Mouse (Mus musculus): ENCODE data around the gene Mrpl44.

Gene Mrpl44

DNA sequence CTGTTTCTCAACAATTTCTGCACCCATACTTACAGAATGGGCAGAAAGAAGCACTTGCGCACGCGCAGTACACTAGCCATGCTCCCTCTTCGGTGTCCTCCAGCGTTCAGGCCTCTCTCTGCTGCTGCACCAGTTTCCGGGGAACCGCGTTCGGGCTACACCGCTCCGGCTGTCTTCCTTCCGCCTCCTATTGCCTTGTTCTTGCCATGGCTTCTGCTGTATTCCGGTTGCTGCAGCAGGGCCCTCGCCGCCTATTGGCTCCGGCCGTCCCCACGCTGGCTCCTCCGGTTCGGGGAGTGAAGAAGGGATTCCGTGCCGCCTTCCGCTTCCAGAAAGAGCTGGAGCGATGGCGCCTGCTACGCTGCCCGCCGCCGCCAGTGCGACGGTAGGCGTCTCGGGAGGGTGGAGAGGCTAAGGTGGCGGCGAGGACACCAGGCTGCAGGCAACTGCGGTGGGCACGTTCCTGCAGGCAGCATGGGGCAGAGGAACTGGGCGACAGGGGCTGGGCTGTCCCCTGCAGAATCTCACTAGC, at the start of gene Mrpl44, which contains the start of gene Wdfy1:
Gene Mrpl44 (plus strand): TSS at position 92 of the 532 bp plus-strand sequence.
Gene Wdfy1 (minus strand): TSS at position 217 of the 532 bp plus-strand sequence.
- DNase-seq (ENCODE audit: low read depth) = peak; percentile 97

DNA sequence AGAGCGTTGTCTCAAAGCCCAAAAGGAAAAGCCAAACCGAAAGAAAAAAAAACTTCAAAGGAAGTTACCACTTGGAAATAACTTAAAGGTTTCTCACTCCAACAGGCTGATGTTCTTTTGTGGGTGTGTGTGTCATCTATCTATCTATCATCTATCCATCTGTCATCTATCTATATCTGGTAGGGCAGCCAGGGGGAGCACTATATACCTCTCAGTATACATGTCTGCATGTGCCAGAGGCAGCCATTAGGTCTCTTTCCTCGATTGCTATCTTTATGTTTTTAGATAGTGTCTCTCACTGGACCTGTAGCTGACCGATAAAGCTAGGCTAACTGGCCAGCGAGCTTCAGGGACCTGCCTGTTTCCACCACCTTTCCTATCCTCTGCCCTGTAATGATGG, 41.0 kb upstream of the Mrpl44 start:
- no peak for DNase-seq (ENCODE audit: low read depth)

DNA sequence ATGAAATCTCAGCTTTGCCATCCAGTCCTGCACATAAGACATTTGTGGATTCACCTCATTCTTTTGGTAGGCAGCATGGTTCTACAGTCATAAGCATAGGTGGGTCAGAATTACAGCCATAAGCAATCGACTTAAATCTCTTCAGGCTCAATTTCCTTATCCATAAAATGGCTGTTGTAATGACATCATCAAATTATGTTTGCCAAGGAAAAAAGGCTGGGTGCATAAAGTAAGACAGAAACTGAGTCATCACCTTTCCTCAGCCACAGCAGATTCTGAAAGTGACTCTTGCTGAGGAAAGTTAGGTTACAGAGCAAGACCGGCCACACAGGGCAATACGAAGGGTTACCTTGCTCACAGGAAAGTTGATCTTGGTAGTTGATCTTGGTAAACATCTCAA, 39.4 kb upstream of the Mrpl44 start:
- DNase-seq (ENCODE audit: low read depth) = no peak

DNA sequence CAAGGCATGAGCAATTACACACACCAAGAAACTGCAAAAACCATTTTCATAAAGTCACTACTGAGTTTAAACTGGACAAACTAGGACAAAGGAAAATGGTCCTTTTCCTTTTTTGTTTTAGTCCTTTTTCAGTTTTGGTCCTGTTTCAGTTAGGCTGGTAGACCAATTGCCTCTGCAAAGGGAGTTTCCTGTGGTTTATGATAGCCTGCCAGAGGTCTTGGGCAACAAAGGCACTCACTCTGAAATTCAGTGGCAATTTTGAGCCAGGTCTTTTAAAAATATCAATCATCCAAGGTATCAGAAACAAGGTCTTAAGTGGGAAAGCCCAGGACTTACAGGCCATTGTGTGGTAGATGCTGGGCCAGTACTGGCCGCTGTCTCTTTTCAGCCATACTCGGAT, 36.1 kb upstream of the Mrpl44 start:
- no peak for DNase-seq (ENCODE audit: low read depth)

DNA sequence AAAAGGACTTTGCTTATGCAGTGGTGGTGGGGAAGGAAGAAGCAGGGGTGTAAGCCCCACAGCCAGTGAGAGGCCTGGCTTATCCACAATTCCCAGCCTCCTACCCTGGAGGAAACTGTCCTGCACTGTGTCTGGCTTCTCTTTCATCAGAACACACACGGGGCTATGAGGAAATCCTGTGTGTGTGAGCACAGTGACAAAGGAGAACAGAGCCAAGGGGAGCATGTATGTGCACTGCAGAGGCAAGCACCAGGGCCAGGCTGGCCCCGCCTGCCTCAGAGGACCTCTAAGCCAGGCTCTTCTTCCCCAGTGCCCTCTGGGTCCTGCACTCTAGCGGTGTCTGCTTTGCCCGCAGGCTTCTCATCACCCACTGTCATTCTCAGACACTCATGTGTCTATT, 34.8 kb upstream of the Mrpl44 start:
- no peak for DNase-seq (ENCODE audit: low read depth)

DNA sequence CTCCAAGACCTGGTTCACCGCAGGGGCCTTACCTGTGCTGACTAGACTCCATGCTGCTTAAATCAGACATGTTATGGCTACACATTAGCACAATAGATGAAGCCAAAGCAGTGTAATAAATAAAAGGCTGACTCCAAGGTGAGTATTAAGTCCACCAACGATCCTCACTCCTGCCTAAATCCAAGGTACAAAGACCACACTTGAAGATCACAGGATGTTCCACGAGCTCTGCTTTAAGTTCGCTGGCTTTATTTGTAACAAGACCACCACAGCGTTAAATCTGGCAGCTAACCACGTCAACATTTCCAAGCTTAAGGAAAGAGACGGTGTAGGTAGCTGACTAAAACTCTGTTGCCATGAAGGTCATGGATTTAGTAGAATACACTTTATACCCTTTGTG, 32.9 kb upstream of the Mrpl44 start:
- no peak for DNase-seq (ENCODE audit: low read depth)

DNA sequence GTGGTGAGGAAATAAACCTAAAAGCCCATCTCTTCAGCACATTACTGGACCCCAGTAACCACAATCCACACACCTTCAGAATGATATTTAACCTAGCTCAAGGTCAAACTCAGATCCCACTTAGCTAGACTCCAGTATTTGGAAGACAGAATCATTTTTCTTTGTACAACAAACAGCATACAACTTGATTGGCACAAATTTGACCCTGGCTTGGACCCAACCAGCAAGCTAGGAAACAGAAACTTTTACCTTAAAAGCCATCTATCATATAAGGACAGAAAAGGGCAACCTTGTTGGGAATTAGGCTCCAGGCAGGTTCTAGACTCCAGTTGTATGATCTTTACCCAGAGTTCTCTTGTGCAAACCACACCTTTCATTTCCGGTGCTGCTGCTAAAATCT, 32.4 kb upstream of the Mrpl44 start:
- DNase-seq (ENCODE audit: low read depth) = no peak

DNA sequence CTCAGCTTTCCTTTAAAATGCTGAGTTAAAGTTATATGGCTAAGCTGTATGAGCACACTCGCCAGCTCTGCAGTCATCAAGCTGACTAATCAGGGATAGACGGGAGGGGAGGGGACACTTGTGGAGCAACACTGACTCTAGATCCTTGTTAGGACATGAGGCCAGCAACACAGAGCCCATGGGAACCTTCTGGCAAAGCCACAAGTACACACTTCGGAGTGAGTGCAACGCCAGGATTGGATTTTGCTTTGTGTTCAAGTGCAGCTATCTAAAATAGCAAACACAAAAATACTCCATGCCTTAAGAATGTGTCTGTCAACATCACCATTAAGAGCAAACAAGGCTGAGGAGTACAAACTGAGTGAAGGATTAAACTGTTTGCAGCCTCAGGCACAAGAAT, 29.8 kb upstream of the Mrpl44 start:
- DNase-seq (ENCODE audit: low read depth) = no peak

DNA sequence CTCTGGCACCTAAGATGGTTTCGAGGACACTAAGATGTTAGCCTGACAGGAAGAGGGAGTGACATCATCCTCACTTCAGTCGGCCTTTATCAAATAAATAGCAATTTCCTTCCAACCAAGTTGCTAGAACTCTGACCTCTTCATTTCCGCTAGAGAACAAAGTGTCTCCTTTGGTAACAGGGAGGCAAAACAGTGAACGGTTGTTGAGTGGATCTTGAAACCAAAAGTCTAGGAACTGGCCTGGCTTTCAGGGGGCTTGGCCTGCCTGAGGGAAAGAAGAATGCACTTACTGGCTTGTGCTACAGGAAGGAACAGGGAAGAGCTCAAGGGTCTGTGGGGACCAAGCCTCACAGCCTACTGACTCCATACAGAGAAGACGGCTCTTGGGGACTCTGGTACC, 24.6 kb upstream of the Mrpl44 start:
- DNase-seq (ENCODE audit: low read depth) = peak; percentile 44

DNA sequence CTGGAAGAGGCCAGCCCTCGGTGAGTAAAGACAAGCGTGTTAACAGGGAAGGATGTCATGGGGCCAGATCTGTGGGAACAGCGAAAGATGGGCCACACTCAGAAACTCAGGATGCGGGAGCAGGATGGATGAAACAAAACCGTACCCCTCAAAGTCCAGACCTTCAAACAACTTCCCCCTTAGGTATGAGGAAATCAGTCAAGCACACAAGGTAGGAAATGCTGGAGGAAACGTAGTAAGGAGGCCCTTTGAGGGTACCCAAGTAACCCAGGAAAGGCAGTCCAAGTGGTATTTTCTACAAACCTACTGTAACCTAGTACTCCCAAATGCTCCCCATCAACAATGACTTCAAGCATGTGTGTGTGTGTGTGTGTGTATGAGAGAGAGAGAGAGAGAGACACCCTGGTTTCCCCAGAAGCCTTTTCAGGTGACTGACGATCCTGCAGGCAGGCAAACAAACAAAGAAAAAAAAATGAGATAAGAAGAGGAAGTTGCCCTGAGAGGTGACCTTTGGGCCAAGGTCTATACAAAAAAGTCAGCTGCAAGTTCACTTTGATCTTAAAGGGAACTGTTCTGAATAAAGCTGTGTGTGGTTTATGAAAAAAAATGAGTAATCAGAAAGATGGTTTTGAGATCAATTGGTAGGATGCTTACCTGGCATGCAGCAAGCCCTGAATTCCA, 23.7 kb upstream of the Mrpl44 start:
- peak; percentile 48 for DNase-seq (ENCODE audit: low read depth)

DNA sequence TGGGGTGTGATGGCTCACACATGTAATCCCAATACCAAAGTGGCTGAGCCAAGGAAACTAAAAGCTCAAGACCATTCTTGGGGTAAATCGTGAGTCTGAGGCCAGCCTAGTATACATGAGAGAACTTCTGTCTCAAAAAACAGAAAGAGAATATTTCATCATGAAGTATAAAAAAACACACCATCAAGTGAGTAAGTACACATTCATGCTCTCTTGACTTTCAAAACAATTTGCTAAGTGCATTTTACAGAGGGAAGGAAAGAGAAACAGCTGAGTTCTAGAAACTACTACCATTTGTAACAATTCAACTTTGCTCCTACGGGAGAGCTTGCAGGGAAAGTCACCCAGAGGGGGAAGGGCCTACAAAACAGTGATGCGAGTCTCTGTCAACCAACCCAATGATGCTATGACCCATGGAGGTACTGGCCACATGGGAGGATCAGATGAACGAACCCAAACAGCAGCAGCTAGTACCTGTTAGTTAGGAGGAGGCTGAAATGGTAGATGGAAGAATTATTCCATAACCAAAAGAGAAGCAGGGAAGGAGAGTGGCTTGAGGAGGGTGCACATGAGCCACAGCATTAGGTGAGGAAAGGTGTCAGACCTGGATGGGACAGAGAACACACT, 23.0 kb upstream of the Mrpl44 start:
- DNase-seq (ENCODE audit: low read depth) = no peak

DNA sequence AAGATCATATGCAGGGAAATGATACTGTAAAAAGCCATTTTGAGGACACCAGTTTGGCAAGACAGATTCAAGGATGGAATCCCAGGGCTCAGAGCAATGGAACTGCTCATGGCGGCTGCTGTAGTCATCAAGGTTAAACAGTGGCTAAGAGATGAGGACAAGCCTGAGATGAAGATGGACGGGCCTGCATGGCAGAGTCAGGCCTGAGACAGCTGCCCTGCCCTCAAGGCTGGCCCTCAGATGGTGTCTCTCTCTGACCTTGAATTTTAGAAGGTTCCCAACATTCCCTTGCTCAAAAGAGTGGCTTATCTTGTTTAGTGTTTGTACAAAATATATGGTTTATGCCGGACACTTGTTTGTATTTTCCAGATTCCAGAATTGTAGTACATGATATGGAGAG, 22.4 kb upstream of the Mrpl44 start:
- DNase-seq (ENCODE audit: low read depth) = no peak

DNA sequence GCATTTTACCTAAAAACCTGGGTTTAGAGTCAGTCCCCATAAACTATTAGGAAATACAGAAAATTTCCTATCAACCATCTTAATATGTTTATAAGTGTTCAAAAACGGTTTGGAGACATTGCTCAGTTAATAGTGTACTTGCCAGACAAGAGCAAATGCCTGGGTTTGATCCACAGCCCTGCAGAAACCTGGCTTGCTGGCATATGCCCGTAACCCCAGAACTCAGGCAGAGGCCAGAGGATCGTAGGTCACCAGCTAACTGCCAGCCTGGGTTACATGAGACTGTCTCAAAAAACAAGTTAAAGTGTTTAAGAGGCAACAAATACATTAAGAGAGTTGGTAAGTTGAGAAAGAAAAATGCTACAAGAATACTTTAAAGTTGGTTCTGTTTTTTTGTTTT, 20.9 kb upstream of the Mrpl44 start:
- DNase-seq (ENCODE audit: low read depth) = no peak

DNA sequence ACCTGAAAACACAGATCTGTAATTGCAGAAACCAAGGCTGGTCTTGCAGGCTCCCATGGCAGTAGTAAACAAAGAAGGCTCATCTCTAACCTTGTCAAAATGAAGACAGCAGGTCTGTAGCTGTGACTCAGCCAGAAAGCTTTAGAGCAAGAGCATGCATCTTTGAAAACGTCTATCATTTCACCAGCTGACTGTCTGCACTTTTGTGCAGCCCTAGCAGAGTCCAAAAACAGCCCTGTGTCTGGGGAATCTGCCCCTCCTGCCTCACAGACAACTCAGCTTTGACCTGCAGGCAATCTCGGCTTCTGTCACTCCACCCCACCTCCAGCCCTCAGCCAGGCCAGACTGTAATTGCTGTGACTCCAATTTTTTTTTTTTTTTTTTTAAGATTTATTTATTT, 20.4 kb upstream of the Mrpl44 start:
- DNase-seq (ENCODE audit: low read depth) = no peak

DNA sequence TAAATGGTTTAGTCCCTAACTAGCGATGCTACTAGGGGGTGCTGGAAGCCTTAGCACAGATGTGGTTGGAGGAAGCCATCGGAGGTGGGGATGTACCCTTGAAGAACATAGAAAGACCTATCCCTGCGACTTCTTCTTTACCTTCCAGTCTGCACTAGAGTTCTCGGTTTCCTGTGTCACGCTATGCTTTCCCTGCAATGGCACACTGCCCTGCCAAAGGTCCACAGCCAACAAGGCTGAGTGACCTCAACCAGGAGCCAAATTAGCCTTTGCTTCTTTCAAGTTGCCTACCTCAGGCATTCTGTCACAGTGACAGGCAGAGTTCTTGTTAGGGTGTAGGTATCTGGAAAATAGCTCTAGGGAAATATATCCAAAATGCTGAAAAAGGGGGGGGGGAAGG, 19.4 kb upstream of the Mrpl44 start:
- no peak for DNase-seq (ENCODE audit: low read depth)

DNA sequence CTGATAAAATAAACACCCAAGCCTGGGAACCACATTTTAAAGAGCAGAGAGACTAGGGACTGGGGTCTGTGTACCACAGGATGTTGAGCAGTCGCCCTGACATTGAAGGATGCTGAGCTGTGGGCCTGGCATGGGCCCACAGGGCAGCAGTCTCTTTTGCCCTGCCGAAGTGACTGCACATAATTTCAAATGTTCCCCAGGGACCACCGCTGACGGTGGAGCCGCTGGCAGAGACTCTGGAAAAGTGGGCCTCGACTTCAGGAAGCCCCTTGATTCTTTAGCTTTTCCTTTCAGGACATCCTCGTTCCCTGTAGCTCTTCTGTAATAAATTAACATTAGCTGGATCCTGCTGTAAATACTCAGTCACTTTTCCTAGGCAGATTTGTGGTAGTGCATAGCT, 18.7 kb upstream of the Mrpl44 start:
- DNase-seq (ENCODE audit: low read depth) = no peak

DNA sequence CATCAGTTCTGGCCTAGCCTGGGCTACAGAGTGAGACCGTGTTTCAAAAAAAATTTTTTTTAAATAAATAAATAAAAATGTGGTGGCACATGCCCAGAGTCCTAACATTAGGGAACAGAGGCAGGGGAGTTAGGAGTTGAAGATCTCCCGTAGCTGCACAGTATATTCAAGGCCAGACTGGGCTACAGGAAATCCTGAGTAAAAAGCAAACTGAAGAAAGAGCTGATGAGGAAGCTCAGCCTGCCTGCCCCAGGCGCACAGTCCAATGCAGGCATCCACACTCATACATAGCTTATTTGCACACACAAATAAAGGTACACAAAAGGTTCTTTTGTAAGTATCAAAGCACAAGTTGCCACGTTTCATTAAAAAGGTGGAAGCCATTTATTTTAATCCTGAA, 18.2 kb upstream of the Mrpl44 start:
- no peak for DNase-seq (ENCODE audit: low read depth)

DNA sequence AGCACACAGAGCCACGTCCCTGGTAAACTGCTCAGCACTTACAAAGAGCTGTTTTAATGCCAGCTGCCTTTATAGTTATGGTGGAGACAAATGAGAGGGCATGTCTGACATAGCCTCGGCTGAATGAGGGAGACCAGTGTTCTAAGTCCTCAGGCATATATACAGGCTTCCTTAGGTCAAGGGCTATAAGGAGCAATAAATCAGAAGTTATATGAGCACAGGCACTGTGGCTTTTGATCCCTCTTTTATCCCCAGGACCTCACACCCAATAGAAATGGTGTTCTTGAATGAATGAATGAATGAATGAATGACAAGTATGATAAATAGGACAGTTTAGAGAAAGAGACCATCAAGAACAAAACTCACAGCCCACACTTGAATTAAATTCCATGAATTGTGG, 16.8 kb upstream of the Mrpl44 start:
- DNase-seq (ENCODE audit: low read depth) = no peak

DNA sequence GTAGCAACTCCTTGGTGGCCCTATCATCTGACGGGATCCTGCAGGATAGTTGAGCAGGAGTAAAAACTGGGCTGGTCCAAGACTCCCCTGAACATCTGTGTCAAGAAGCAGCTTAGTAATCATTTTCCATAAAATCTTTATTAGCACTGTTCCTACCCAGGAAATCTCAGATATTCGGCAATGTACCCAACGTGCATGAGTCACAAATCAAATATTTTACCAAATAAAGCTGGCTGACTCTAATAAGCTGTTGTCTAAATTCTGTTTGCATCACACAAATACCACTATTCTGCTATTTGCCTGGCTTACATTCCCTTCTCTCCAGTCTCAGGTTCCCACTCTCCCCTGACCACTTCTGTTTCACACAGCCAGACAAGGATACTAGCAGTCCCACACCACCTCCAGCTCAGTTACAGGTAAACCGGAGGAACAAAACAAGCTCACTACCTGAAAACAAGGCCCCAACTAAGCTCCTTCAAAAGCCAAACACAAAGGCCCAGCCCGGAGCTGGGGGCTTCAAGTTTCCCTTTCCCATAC, 16.3 kb upstream of the Mrpl44 start:
- DNase-seq (ENCODE audit: low read depth) = no peak

DNA sequence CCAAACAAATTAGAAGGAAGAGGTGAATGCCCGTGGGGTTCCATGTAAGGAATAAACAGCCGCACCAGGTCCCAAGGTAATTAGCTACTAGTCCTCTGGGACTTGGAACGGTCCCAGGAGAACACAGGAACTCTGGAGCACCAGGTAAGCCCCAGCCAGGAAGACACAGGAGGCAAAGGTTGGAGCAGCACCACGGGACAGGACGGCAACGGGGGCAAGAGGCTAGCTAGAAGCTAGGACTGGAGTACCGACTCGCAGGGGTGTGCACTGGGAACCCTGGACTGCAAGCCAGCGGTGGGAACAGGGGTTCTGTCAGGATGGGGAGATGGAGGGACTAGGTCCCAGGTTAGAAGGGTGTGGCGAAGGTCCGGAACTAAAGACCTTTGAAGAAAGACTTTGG, 15.2 kb upstream of the Mrpl44 start:
- DNase-seq (ENCODE audit: low read depth) = no peak

DNA sequence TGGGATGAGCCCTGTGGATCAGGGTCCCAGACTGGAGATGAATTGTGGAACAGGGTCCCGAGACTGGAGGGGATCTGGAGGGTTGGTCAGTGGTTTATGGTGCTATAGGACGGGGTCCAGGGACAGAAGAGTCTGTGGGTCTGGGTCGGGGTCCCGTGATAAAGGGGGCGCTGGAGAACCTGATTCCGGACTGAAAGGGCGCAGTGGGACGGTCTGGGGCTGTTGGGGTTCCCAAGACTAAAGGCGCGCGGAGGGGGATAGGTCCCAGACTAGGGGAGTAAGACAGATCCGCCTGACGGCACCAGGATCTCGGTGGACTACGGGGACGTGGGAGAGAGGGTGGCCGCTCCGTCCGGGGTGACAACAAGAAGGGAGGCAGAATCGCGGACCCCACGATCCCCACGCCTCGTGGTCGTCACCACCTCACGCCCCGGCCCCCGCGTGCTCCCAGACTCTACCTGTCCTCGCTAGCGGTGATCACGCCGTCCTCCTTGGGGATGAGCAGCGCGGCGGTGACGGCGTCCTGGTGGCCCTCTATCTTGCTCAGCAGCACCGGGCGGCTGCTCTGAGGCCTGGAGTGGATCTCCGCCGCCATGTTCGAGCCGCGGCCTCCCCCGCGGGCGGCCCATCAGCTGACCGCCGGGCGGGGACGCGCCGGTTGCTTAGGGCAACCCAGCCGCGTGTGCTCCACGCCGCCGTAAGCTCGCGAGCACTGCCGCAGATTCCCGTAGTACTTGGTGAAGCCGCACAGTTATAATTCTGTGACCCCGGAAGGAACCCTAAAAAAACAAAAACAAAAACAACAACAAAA, 14.5 kb upstream of the Mrpl44 start:
- DNase-seq (ENCODE audit: low read depth) = peak; percentile 87

DNA sequence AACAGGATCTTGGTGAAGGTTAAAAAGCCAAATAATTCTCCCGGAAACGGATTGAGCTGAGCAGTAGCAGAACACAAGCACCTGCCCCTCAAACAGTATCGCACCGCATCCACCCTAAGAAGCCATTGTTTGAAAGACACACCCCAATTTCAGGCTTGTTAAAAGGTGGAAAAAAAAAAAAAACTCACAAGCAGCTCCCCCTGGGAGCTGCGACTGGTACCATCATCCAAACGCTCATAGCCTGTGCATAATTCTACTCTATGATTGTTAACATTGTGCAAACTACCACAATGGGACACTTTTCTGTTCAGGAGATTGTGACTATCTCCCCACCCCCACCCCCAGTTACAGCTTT, 13.9 kb upstream of the Mrpl44 start:
- no peak for DNase-seq (ENCODE audit: low read depth)

Measured in induced T-regulatory cell, adult 2 months (primary cell).